In genomic region chr9:62827939-62828652, GRCm38 (mm10) we compare ENCODE assay signal across 8 mouse cellular contexts. TPM values are rescaled to one million over a fixed set of nuclear protein-coding genes. Genes with fewer than 3 reads are reported as not detected.
A peak's percentile ranks its signal among the peaks of the same experiment; 100 is the strongest.
DNase-seq lines count a peak whose midpoint lies in the region; ATAC-seq lines count a peak whose summit lies in the region.

No protein-coding gene starts in this region.

- peak overlapping the region; percentile 55 for H3K4me2 ChIP-seq in forebrain, embryonic 13.5 days
- H3K4me2 ChIP-seq in kidney, embryonic 15.5 days = peak overlapping the region; percentile 61

- no peak overlapping the region; the same call in 1 of the 2 replicates for H3K9ac ChIP-seq in forebrain, embryonic 13.5 days
- H3K9ac ChIP-seq in kidney, embryonic 15.5 days = no peak overlapping the region

- intact Hi-C loops in left cerebral cortex, postnatal 14 days (cut with DNase I) = no loop called here

- H3K4me3 ChIP-seq in forebrain, embryonic 13.5 days = peak overlapping the region; percentile 43
- H3K4me3 ChIP-seq in kidney, embryonic 15.5 days (replicated peaks) = peak overlapping the region; percentile 34

- no peaks in the 10 kb centered on the region for H3K9me3 ChIP-seq in forebrain, embryonic 13.5 days (replicated peaks)
- H3K9me3 ChIP-seq in kidney, embryonic 15.5 days (replicated peaks) = no peaks in the 10 kb centered on the region

- peaks cover 21% of the 10 kb centered on the region for H3K4me1 ChIP-seq in forebrain, embryonic 13.5 days
- peaks cover 35% of the 10 kb centered on the region for H3K4me1 ChIP-seq in kidney, embryonic 15.5 days

- peak overlapping the region; percentile 41 for H3K27ac ChIP-seq in forebrain, embryonic 13.5 days
- H3K27ac ChIP-seq in kidney, embryonic 15.5 days = peak overlapping the region; percentile 77

- H3K36me3 ChIP-seq in forebrain, embryonic 13.5 days (ENCODE audit: poor library complexity, severe bottlenecking) = no peaks in the 10 kb centered on the region
- H3K36me3 ChIP-seq in kidney, embryonic 15.5 days = no peaks in the 10 kb centered on the region

- DNase-seq in left cerebral cortex, postnatal 14 days (ENCODE audit: low spot score in 2 of 2) = peak; percentile 45 to 76
- no peak for DNase-seq in left cerebral cortex, adult 8-10 months (ENCODE audit: low spot score in 2 of 2)
- DNase-seq in T-cell, adult 2 months (ENCODE audit: low spot score) = peak; percentile 24
- peak; percentile 54 for DNase-seq in mesoderm, embryonic 11.5 days (ENCODE audit: low read depth, low spot score)
- DNase-seq in adrenal gland, adult 8-10 months = no peak
- DNase-seq in ovary, postnatal 10 days (ENCODE audit: low spot score) = no peak

- peak; percentile 50 for ATAC-seq in forebrain, embryonic 13.5 days
- no peak; the same call in 1 of the 2 replicates for ATAC-seq in kidney, embryonic 15.5 days (replicated peaks; ENCODE audit: low FRiP score)

- no peaks in the 10 kb centered on the region for H3K27me3 ChIP-seq in forebrain, embryonic 13.5 days
- H3K27me3 ChIP-seq in kidney, embryonic 15.5 days = no peaks in the 10 kb centered on the region

- 4% methylated on average over 24 of the region's 24 CpGs for WGBS in forebrain, embryonic 13.5 days
- 9% methylated on average over 24 of the region's 24 CpGs for WGBS in kidney, embryonic 15.5 days

RNA-seq across cellular contexts. Expression of gene Cln6, which starts 10.5 kb away (rescaled TPM):
- total RNA-seq in left cerebral cortex, postnatal 14 days (2021) = 10 to 100 TPM; 11.2 to 11.5 TPM
- 10 to 100 TPM; 14.2 to 20.1 (median 15.6) TPM for total RNA-seq in left cerebral cortex, adult 8-10 months (2022)
- 6.9 and 8.0 TPM in 2 replicates for polyA plus RNA-seq in forebrain, embryonic 13.5 days (2015; fragmentation: Nextera tagmentation; extraction: Ambion mirVana)
- 23.2 and 27.1 TPM in 2 replicates for polyA plus RNA-seq in kidney, embryonic 15.5 days (2015; fragmentation: Nextera tagmentation; extraction: Ambion mirVana)
- total RNA-seq in adrenal gland, adult 8-10 months (2022) = 10 to 100 TPM; 19.4 to 28.7 (median 23.5) TPM

RNA-seq across cellular contexts. Expression of gene Fem1b, which starts 16.4 kb away (rescaled TPM):
- 100 to 1,000 TPM; 112 TPM for total RNA-seq in left cerebral cortex, postnatal 14 days (2021)
- total RNA-seq in left cerebral cortex, adult 8-10 months (2022) = 100 to 1,000 TPM in 1 of 4 experiments, 10 to 100 TPM in 3; 88.3 to 100 (median 93.1) TPM
- 36.6 and 40.8 TPM in 2 replicates for polyA plus RNA-seq in forebrain, embryonic 13.5 days (2015; fragmentation: Nextera tagmentation; extraction: Ambion mirVana)
- 22.7 and 23.2 TPM in 2 replicates for polyA plus RNA-seq in kidney, embryonic 15.5 days (2015; fragmentation: Nextera tagmentation; extraction: Ambion mirVana)
- total RNA-seq in adrenal gland, adult 8-10 months (2022) = 10 to 100 TPM; 32.0 to 39.4 (median 37.7) TPM

RNA-seq across cellular contexts. Expression of gene Calml4, which starts 29.8 kb away (rescaled TPM):
- 1 to 10 TPM; 1.1 to 1.5 TPM for total RNA-seq in left cerebral cortex, postnatal 14 days (2021)
- 1 to 10 TPM in 3 of 4 experiments, under 1 TPM in 1; 0.91 to 5.1 (median 1.7) TPM for total RNA-seq in left cerebral cortex, adult 8-10 months (2022)
- polyA plus RNA-seq in forebrain, embryonic 13.5 days (2015; fragmentation: Nextera tagmentation; extraction: Ambion mirVana) = 6.5 and 8.6 TPM in 2 replicates
- polyA plus RNA-seq in kidney, embryonic 15.5 days (2015; fragmentation: Nextera tagmentation; extraction: Ambion mirVana) = 102 and 107 TPM in 2 replicates
- total RNA-seq in adrenal gland, adult 8-10 months (2022) = 10 to 100 TPM in 2 of 4 experiments, 1 to 10 TPM in 2; 7.4 to 13.6 (median 10.6) TPM

Comparison
In these comparisons a context has a peak if more than half of its experiments do, and no peak if none do; other contexts are left out.
1. DNase-seq: peak in left cerebral cortex, postnatal 14 days (2 of 2), T-cell, adult 2 months (single experiment) and mesoderm, embryonic 11.5 days (single experiment); none in left cerebral cortex, adult 8-10 months (0 of 2), adrenal gland, adult 8-10 months (single experiment) and ovary, postnatal 10 days (single experiment).